Mouse (Mus musculus): ENCODE data around the gene Fbp2. TPM values are rescaled to one million over a fixed set of nuclear protein-coding genes. Genes with fewer than 3 reads are reported as not detected.
"Not testable (repeated sequence)": the region's sequence is repeated elsewhere in the genome, so short reads cannot be mapped to it uniquely, and the experiment has no call there.

Fbp2 gene
- total RNA-seq, 2 experiments from 2014 or later: not detected

- ATAC-seq (replicated peaks; ENCODE audit: low FRiP score, poor library complexity, severe bottlenecking): no peak
Observed at GRCm38 (mm10) chr13:62866817-62867216, 8.6 kb upstream of the Fbp2 start.

DNA sequence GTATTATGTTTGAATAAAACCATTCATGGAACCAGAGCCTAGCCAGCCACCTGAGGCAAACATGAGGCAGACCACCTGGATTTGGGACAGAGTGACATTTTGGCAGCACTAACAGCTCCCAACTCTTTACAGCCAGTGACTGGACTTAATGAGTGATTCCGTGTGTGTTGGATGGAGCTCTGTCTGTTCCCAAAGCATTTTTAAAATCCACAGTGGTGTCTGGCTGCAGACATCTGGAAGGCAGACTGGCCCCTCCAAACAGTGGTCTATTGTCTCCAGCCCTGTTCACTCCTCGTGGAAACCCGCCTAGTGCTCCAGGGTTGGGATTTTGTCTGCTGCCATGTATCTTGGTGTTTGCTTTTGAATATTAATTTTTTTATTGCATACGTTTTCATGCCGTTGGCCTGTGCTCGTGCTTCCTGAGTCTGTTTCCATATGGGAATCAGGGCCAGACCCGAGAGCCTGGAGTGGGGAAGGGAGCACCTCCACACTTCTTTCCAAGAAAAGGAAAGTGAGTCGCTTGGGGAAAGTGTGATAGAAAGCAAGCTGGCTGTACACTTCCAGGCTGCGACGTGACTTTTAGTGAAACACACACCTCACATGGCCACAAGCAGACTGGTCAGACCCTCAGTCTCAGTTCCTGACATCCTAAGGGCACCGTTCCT, 7.6 kb upstream of the Fbp2 start:
- ATAC-seq (replicated peaks; ENCODE audit: low FRiP score, poor library complexity, severe bottlenecking): no peak

DNA sequence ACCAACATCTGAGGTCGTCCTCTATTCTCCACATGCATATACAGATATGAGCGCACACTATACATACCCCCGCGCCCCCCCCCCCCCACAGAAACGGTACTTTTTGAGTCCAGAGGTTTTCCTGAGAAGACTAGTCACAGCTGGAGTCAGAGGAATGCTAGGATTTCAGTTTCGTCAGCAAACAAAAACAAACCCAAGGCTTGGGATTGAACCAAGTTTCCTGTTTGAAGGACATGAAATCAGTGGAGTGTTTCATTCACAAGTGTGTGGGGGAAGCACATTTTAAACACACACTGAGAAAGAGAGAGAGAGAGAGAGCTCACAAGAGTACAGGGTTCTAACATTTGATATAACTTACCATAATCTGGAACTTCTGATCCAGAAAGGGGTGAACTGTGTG, 5.5 kb upstream of the Fbp2 start:
- no peak for ATAC-seq (replicated peaks; ENCODE audit: low FRiP score, poor library complexity, severe bottlenecking)

- ATAC-seq (replicated peaks; ENCODE audit: low FRiP score, poor library complexity, severe bottlenecking): no peak
Observed at GRCm38 (mm10) chr13:62862875-62863274, 4.7 kb upstream of the Fbp2 start.

- ATAC-seq (replicated peaks; ENCODE audit: low FRiP score, poor library complexity, severe bottlenecking): no peak
Observed at GRCm38 (mm10) chr13:62860068-62860467, 1.8 kb upstream of the Fbp2 start.

- not testable (repeated sequence) for ATAC-seq (replicated peaks; ENCODE audit: low FRiP score, poor library complexity, severe bottlenecking)
Observed at GRCm38 (mm10) chr13:62859251-62859650, 1.0 kb upstream of the Fbp2 start.

GRCm38 (mm10) chr13:62856850-62857249, 1.4 kb downstream of the Fbp2 start:
- ATAC-seq (replicated peaks; ENCODE audit: low FRiP score, poor library complexity, severe bottlenecking): no peak

DNA sequence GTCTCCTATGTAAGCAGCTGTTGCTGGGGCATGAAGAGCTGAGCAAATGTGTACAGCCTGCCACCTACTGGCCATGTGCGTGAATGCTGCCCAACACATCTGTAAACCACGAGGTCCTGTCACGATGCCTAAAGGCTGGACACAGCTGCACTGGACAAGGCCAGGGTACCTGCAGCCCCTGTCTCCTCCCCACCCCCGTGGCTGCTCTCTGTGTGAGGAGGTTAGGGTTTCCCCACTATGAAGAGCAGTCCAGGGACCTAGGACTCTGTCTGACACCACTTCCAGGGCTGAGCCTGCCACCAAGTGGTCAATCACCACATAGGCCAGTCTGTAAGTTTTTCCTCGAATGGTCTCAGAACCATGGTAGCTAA, 1.9 kb downstream of the Fbp2 start:
- peak; percentile 52; the same call in 1 of the 2 replicates for ATAC-seq (replicated peaks; ENCODE audit: low FRiP score, poor library complexity, severe bottlenecking)

DNA sequence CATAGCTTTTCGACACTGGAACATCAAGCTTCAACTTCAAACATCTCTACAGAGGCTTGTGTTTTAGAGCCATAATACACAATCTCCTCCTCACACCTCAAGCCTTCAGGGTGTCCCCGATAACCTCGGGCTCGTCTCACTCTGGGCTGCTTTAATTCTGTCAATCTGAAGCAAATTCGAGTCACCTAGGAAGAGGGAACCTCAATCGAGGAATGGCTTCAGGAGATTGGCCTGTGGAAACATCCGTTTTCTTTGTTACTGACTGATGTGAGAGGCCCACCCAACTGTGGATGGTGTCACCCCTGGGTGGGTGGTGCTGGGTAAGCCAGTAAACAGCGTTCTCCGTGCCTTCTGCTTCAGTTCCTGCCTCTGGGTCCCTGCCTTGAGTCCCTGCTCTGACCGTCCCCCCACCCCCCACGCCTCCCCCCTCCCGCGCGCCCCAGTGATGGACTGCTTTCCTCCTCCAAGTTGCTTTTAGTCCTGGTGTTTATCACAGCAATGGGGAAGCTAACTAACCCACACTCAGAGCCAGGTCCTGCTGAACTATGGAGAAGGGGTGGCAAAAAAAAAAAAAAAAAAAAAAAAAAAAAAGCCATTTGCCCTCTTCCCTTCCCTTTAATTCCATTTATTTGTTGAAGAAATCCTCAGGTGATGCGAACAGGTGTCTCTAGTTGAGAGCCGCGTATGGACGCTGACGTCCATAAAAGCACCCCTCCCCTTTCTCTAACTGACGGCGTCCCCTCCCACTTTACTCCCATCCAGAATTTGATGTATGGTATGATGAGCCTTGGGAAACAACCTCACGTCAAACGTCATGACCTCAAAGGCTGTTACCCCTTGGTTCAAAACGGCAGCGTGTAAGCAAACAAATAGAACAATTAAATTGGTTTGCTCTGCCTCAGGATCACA, 2.6 kb downstream of the Fbp2 start:
- ATAC-seq (replicated peaks; ENCODE audit: low FRiP score, poor library complexity, severe bottlenecking): no peak

DNA sequence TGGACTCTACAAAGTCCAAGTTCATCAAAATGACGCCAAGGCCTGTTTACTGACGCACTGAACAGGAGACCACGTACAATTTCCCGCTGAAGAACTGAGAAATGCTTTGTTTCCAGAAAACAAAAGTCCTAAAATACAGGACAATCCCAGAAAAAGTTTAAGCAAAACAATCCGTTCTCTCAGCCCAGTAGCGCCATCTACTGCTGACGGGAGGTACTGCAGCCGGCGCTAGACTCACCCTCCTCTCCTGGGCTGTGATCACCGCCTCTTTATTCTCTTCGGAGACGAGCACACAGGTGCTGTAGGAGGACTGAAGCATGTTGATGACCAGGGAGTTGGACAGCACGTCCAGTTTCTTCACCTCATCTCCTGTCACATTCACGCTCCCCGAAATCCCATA, 3.6 kb downstream of the Fbp2 start:
- no peak for ATAC-seq (replicated peaks; ENCODE audit: low FRiP score, poor library complexity, severe bottlenecking)

DNA sequence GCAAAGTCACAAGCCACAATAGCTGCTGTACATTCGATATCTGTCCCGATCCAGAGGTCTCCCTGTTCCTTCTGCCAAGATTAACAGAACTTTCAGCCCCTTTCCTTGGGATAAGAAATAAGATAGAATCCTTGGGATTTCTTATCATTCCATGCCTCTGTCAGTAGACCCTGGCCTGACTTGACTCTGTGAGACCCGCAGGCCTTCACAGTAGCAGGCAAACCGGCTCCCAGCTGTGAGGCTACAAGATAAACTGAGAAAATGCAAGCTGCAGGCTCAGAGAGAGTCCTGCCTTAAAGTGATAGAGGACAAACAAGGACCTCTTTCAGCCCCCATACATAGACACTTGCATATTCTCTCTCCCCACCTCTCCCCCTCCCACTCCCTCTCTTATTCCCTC, 24.9 kb downstream of the Fbp2 start:
- no peak for ATAC-seq (replicated peaks; ENCODE audit: low FRiP score, poor library complexity, severe bottlenecking)

- ATAC-seq (replicated peaks; ENCODE audit: low FRiP score, poor library complexity, severe bottlenecking): no peak
Observed at GRCm38 (mm10) chr13:62832239-62832638, 26.0 kb downstream of the Fbp2 start.

DNA sequence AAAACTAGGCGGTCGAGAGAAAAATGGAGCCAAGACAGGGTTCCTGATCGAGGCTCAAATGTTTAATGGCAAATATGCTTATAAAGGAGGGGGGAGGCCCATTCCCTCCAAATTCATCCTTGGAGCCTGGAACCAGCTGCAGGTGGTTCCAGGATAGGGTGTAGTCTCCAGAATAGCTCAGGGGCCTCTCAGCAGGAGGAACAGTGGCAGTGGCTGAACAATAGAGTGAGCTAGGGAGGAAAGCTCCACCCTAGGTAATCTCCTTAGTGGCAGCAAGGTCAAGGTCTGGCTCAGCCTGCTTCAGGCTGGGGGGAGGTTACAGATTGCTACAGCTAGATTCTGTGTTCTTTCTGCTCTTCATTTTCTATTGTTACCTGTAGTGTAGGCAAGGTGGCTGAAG, 42.5 kb downstream of the Fbp2 start:
- not testable (repeated sequence) for ATAC-seq (replicated peaks; ENCODE audit: low FRiP score, poor library complexity, severe bottlenecking)

- ATAC-seq (replicated peaks; ENCODE audit: low FRiP score, poor library complexity, severe bottlenecking): no peak
Observed at GRCm38 (mm10) chr13:62812713-62813112, 45.5 kb downstream of the Fbp2 start.

DNA sequence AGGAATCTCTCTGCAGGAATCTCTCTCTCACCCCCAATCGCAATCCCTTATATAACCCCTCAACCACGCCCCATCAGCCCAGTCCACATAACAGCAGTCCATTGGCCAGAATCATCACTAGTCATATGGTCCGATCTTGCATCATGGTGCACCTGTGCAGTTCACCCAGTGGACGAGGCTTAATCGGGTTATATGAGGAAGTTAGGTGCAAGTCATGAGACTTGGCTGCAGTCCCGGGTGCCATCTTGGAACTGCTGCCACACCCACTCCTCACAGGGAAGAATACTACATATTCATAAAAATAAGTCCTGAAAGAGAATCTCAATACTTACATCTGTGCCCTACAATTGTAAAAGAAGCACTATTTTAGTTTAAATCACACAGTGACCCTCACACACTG, 50.2 kb downstream of the Fbp2 start:
- ATAC-seq (replicated peaks; ENCODE audit: low FRiP score, poor library complexity, severe bottlenecking): not testable (repeated sequence)

Other genes with a start within 250 kb of the Fbp2 start
- gene 6720489N17Rik, start 234.2 kb downstream of the Fbp2 start, total RNA-seq (2015; ENCODE audit: low replicate concordance): 1.8 and 4.2 TPM in 2 replicates
- gene 6720489N17Rik, start 234.2 kb downstream of the Fbp2 start, total RNA-seq (2017; ENCODE audit: low replicate concordance): 4.9 and 33.1 TPM in 2 replicates
- 8.0 and 10.1 TPM in 2 replicates for gene Platr25, start 97.7 kb downstream of the Fbp2 start, total RNA-seq (2015; ENCODE audit: low replicate concordance)
- gene Platr25, start 97.7 kb downstream of the Fbp2 start, total RNA-seq (2017; ENCODE audit: low replicate concordance): 7.8 and 10.3 TPM in 2 replicates
- gene Gm5141, start 72.6 kb downstream of the Fbp2 start, total RNA-seq (2015; ENCODE audit: low replicate concordance): 0.72 and 1.3 TPM in 2 replicates
- gene Gm5141, start 72.6 kb downstream of the Fbp2 start, total RNA-seq (2017; ENCODE audit: low replicate concordance): 0.77 TPM in 1 of 2 replicates, not detected in the other
- gene Fbp1, start 29.9 kb upstream of the Fbp2 start, total RNA-seq (2015; ENCODE audit: low replicate concordance): 1.4 and 5.9 TPM in 2 replicates
- 4.0 TPM in 1 of 2 replicates, not detected in the other for gene Fbp1, start 29.9 kb upstream of the Fbp2 start, total RNA-seq (2017; ENCODE audit: low replicate concordance)
- gene 2010111I01Rik, start 106.5 kb upstream of the Fbp2 start, total RNA-seq (2015; ENCODE audit: low replicate concordance): 5.9 and 11.9 TPM in 2 replicates
- 19.9 and 28.4 TPM in 2 replicates for gene 2010111I01Rik, start 106.5 kb upstream of the Fbp2 start, total RNA-seq (2017; ENCODE audit: low replicate concordance)

All from erythroid progenitor cell, adult 5-6 weeks (primary cell).